12 mouse cellular contexts compared by ENCODE assay signal in genomic region chr17:63716161-63716560, GRCm38 (mm10).
A peak's percentile ranks its signal among the peaks of the same experiment; 100 is the strongest.
DNase-seq lines count a peak whose midpoint lies in the region; ATAC-seq and TF ChIP-seq lines count a peak whose summit lies in the region.
"Had no signal": no experiment of that assay in that cellular context is flagged by ENCODE, and none has a peak within 500 bp of the region (broad histone marks: within the 10 kb centered on the region; RNA-seq: fewer than 3 reads in every experiment).

No protein-coding gene starts in this region.

- H3K9ac ChIP-seq in midbrain, postnatal 0 days (replicated peaks; ENCODE audit: low read length, poor library complexity, severe bottlenecking): no peak overlapping the region
- H3K9ac ChIP-seq in midbrain, embryonic 15.5 days: no peak overlapping the region
- no peak overlapping the region for H3K9ac ChIP-seq in forebrain, embryonic 15.5 days (replicated peaks)
- H3K9ac ChIP-seq: limb, embryonic 12.5 days; liver, postnatal 0 days had no signal

- no peaks in the 10 kb centered on the region for H3K27me3 ChIP-seq in midbrain, postnatal 0 days (ENCODE audit: insufficient read depth, low read length)
- no peaks in the 10 kb centered on the region for H3K27me3 ChIP-seq in midbrain, embryonic 15.5 days (replicated peaks)
- H3K27me3 ChIP-seq in cerebellum, adult 2 months (ENCODE audit: control insufficient read depth, insufficient read depth, low read length): no peaks in the 10 kb centered on the region
- H3K27me3 ChIP-seq in forebrain, embryonic 15.5 days: no peaks in the 10 kb centered on the region
- no peaks in the 10 kb centered on the region for H3K27me3 ChIP-seq in myocyte (ENCODE audit: control insufficient read depth, insufficient read depth, insufficient read length)
- H3K27me3 ChIP-seq: Patski had no signal

- TF ChIP-seq CTCF in midbrain, postnatal 0 days (IDR thresholded peaks at IDR 0.05): no peak
- no peak for TF ChIP-seq CTCF in cerebellum, adult 2 months (IDR thresholded peaks at IDR 0.05; ENCODE audit: borderline replicate concordance, insufficient read depth, low read depth, low read length)

- no peaks in the 10 kb centered on the region for H3K79me2 ChIP-seq in myocyte (ENCODE audit: control insufficient read depth, insufficient read depth)

- H3K4me2 ChIP-seq in midbrain, postnatal 0 days (ENCODE audit: low read depth, low read length, poor library complexity, severe bottlenecking): no peak overlapping the region
- H3K4me2 ChIP-seq in midbrain, embryonic 15.5 days: no peak overlapping the region
- no peak overlapping the region for H3K4me2 ChIP-seq in forebrain, embryonic 15.5 days (replicated peaks)
- H3K4me2 ChIP-seq in myocyte (ENCODE audit: low read depth): no peak overlapping the region
- H3K4me2 ChIP-seq: limb, embryonic 12.5 days had no signal

- no peaks in the 10 kb centered on the region for H3K4me1 ChIP-seq in midbrain, postnatal 0 days (ENCODE audit: insufficient read depth, low read length)
- 0 out of 2 replicates have a peak, but pooled peaks cover 6% of the 10 kb centered on the region for H3K4me1 ChIP-seq in midbrain, embryonic 15.5 days
- H3K4me1 ChIP-seq in cerebellum, adult 2 months (ENCODE audit: control insufficient read depth, insufficient read depth, low read length): peaks cover 22% of the 10 kb centered on the region; the same call in 1 of the 2 replicates
- H3K4me1 ChIP-seq in forebrain, embryonic 15.5 days: peaks cover 14% of the 10 kb centered on the region; the same call in 1 of the 2 replicates

- no peak overlapping the region for H3K4me3 ChIP-seq in midbrain, postnatal 0 days (ENCODE audit: low read depth, low read length)
- H3K4me3 ChIP-seq in midbrain, embryonic 15.5 days: no peak overlapping the region
- no peak overlapping the region for H3K4me3 ChIP-seq in cerebellum, adult 2 months (replicated peaks; ENCODE audit: insufficient read depth, low read depth, low read length)
- H3K4me3 ChIP-seq in forebrain, embryonic 15.5 days: no peak overlapping the region
- no peak overlapping the region for H3K4me3 ChIP-seq in myocyte
- H3K4me3 ChIP-seq: limb, embryonic 12.5 days had no signal

- H3K9me3 ChIP-seq in midbrain, postnatal 0 days (ENCODE audit: low read length): no peaks in the 10 kb centered on the region
- no peaks in the 10 kb centered on the region for H3K9me3 ChIP-seq in midbrain, embryonic 15.5 days
- no peaks in the 10 kb centered on the region for H3K9me3 ChIP-seq in forebrain, embryonic 15.5 days
- H3K9me3 ChIP-seq: limb, embryonic 12.5 days had no signal

- TF ChIP-seq POLR2A in cerebellum, adult 2 months (IDR thresholded peaks at IDR 0.05; ENCODE audit: borderline replicate concordance, insufficient read depth, low read length): peak; percentile 39; the same call in 1 of the 2 replicates
- no peak for TF ChIP-seq POLR2A in myocyte (IDR thresholded peaks at IDR 0.05; ENCODE audit: insufficient read length, low read depth)

- H3K36me3 ChIP-seq in midbrain, postnatal 0 days (ENCODE audit: insufficient read depth, low read length): no peaks in the 10 kb centered on the region
- H3K36me3 ChIP-seq in midbrain, embryonic 15.5 days (replicated peaks): no peaks in the 10 kb centered on the region
- no peaks in the 10 kb centered on the region for H3K36me3 ChIP-seq in forebrain, embryonic 15.5 days
- no peaks in the 10 kb centered on the region for H3K36me3 ChIP-seq in myocyte (ENCODE audit: control insufficient read depth, insufficient read depth)
- H3K36me3 ChIP-seq: limb, embryonic 12.5 days had no signal

- WGBS in midbrain, postnatal 0 days: 57% methylated on average over 6 of the region's 6 CpGs
- 59% methylated on average over 6 of the region's 6 CpGs for WGBS in midbrain, embryonic 15.5 days
- 3% methylated on average over 6 of the region's 6 CpGs for WGBS in cerebellum, adult 2 months
- WGBS in forebrain, embryonic 15.5 days: 57% methylated on average over 6 of the region's 6 CpGs

- no peak overlapping the region for H3K27ac ChIP-seq in midbrain, postnatal 0 days (ENCODE audit: low read depth, low read length)
- no peak overlapping the region for H3K27ac ChIP-seq in midbrain, embryonic 15.5 days
- peak overlapping the region; percentile 96; the same call in 1 of the 2 replicates for H3K27ac ChIP-seq in cerebellum, adult 2 months (ENCODE audit: insufficient read depth, low read length)
- H3K27ac ChIP-seq in forebrain, embryonic 15.5 days (replicated peaks): no peak overlapping the region
- H3K27ac ChIP-seq: kidney, postnatal 0 days; limb, embryonic 12.5 days had no signal

- DNase-seq in midbrain, postnatal 0 days (ENCODE audit: low spot score): peak; percentile 73
- DNase-seq in cerebellum, adult 2 months: peak; percentile 87 to 96
- no peak for DNase-seq in liver
- no peak for DNase-seq in urinary bladder, postnatal 25 days (ENCODE audit: low spot score)
- DNase-seq: embryo, embryonic 11 days; liver, postnatal 0 days had no signal

- ATAC-seq in midbrain, postnatal 0 days (ENCODE audit: low FRiP score): no peak
- ATAC-seq in midbrain, embryonic 15.5 days (replicated peaks): no peak
- peak; percentile 76 for ATAC-seq in forebrain, embryonic 15.5 days (replicated peaks)
- ATAC-seq: liver, postnatal 0 days; Patski had no signal

- H3ac ChIP-seq in myocyte (ENCODE audit: control insufficient read depth, insufficient read length): no peak overlapping the region

TF ChIP-seq in myocyte, 11 proteins besides CTCF, POLR2A, EP300 and RAD21:
- peak in 2 of 3 experiments; percentile 64 to 87 for TF ChIP-seq MYOD1 (IDR thresholded peaks at IDR 0.05; ENCODE audit: control insufficient read depth in 1 of 3, insufficient read length in 2 of 3, low read depth in 2 of 3)
- TF ChIP-seq SRF (IDR thresholded peaks at IDR 0.05; ENCODE audit: control insufficient read depth, insufficient read length, low read depth): no peak
- TF ChIP-seq CEBPB (IDR thresholded peaks at IDR 0.05; ENCODE audit: insufficient read depth, poor library complexity, severe bottlenecking): no peak
- no peak for TF ChIP-seq MAX (IDR thresholded peaks at IDR 0.05; ENCODE audit: low read depth)
- no peak for TF ChIP-seq POLR2AphosphoS2 (IDR thresholded peaks at IDR 0.05; ENCODE audit: insufficient read length, low read depth)
- TF ChIP-seq TCF12 (IDR thresholded peaks at IDR 0.05; ENCODE audit: insufficient read depth, poor library complexity, severe bottlenecking): no peak
- peak; percentile 17 for TF ChIP-seq TCF3 (IDR thresholded peaks at IDR 0.05; ENCODE audit: insufficient read length, low read depth)
- peak in 2 of 3 experiments; percentile 59 to 72 for TF ChIP-seq MYOG (IDR thresholded peaks at IDR 0.05; ENCODE audit: control insufficient read depth in 1 of 3, insufficient read depth in 1 of 3, insufficient read length in 2 of 3, low read depth in 2 of 3)
- TF ChIP-seq REST (IDR thresholded peaks at IDR 0.05; ENCODE audit: insufficient read depth, insufficient read length): no peak
- no peak for TF ChIP-seq E2F4 (IDR thresholded peaks at IDR 0.05; ENCODE audit: insufficient read depth)
- no peak for TF ChIP-seq USF1 (IDR thresholded peaks at IDR 0.05; ENCODE audit: low read depth)

Comparison
In these comparisons a context has a peak if more than half of its experiments do, and no peak if none do; other contexts are left out.
1. DNase-seq: peak in midbrain, postnatal 0 days (single experiment) and cerebellum, adult 2 months (2 of 2); none in liver (single experiment) and urinary bladder, postnatal 25 days (single experiment).